Mouse (Mus musculus) monocyte, adult 5-6 weeks (primary cell): ENCODE results near the gene Ncaph2. TPM values are rescaled to one million over a fixed set of nuclear protein-coding genes. Genes with fewer than 3 reads are reported as not detected.

Experiments used
- ATAC-seq: fragments of 153-309, 156-312 bp; replicated peaks from 2 replicates; pipeline ENCODE4 v1.8.0; 2017; ENCODE audit warnings: mild to moderate bottlenecking; ENCODE audit not compliant: low TSS enrichment, insufficient number of reproducible peaks, severe bottlenecking, poor library complexity, low FRiP score
- total RNA-seq: library from RNA; stranded (forward); fragments of 200-1000, 200-491, 200-594 nt; gene quantifications from 3 replicates; pipeline ENCODE4 v1.2.3, GENCODE M21; 2017

The Ncaph2 gene
- total RNA-seq, 1 experiment from 2014 or later: 80.6 TPM

GRCm38 (mm10) chr15:89376040-89376439 lies 20.5 kb downstream of the Ncaph2 start:
- ATAC-seq: no peak

GRCm38 (mm10) chr15:89376957-89377356 lies 21.4 kb downstream of the Ncaph2 start, which contains the start of gene Tymp:
TSS of gene Tymp (minus strand) at chr15:89377039.
- ATAC-seq: no peak

GRCm38 (mm10) chr15:89377362-89377761 lies 21.8 kb downstream of the Ncaph2 start:
- no peak for ATAC-seq

- no peak for ATAC-seq
These were observed 22.7 kb downstream of the Ncaph2 start for GRCm38 (mm10) chr15:89377938-89378828.

- no peak for ATAC-seq
These were observed 23.4 kb downstream of the Ncaph2 start, which contains the start of gene Odf3b for GRCm38 (mm10) chr15:89378831-89379401. TSS of gene Odf3b (minus strand) at chr15:89379282.

- no peak for ATAC-seq
These were observed 23.9 kb downstream of the Ncaph2 start for GRCm38 (mm10) chr15:89379429-89379828.

GRCm38 (mm10) chr15:89384617-89385016 lies 29.1 kb downstream of the Ncaph2 start, which contains the start of gene Klhdc7b:
TSS of gene Klhdc7b (plus strand) at chr15:89384917.
- no peak for ATAC-seq

- ATAC-seq: no peak
These were observed 31.6 kb downstream of the Ncaph2 start for GRCm38 (mm10) chr15:89387127-89387526.

- no peak for ATAC-seq
These were observed 34.6 kb downstream of the Ncaph2 start for GRCm38 (mm10) chr15:89390081-89390480.

- no peak for ATAC-seq
These were observed 41.4 kb downstream of the Ncaph2 start for GRCm38 (mm10) chr15:89396883-89397282.

- ATAC-seq: no peak
These were observed 42.6 kb downstream of the Ncaph2 start for GRCm38 (mm10) chr15:89398146-89398545.

- ATAC-seq: no peak
These were observed 44.2 kb downstream of the Ncaph2 start for GRCm38 (mm10) chr15:89399716-89400115.

- ATAC-seq: no peak
These were observed 47.0 kb downstream of the Ncaph2 start for GRCm38 (mm10) chr15:89402471-89402870.

- ATAC-seq: no peak
These were observed 49.5 kb downstream of the Ncaph2 start for GRCm38 (mm10) chr15:89404831-89405623.

GRCm38 (mm10) chr15:89406691-89407090 lies 51.2 kb downstream of the Ncaph2 start:
- no peak for ATAC-seq

GRCm38 (mm10) chr15:89410118-89410517 lies 54.6 kb downstream of the Ncaph2 start, which contains the start of gene Syce3:
TSS of gene Syce3 (minus strand) at chr15:89410503.
- no peak for ATAC-seq

GRCm38 (mm10) chr15:89415282-89415681 lies 59.8 kb downstream of the Ncaph2 start:
- no peak for ATAC-seq

- no peak for ATAC-seq
These were observed 66.4 kb downstream of the Ncaph2 start for GRCm38 (mm10) chr15:89421938-89422337.
